Mouse (Mus musculus): ENCODE data around the gene Dcbld2.
A peak's percentile ranks its signal among the peaks of the same experiment; 100 is the strongest.

The Dcbld2 gene

GRCm38 (mm10) chr16:58408062-58408486 is at the start of gene Dcbld2:
Dcbld2 (plus strand) TSS chr16:58408443.
- DNase-seq (ENCODE audit: low read depth) = peak; percentile 90

DNA sequence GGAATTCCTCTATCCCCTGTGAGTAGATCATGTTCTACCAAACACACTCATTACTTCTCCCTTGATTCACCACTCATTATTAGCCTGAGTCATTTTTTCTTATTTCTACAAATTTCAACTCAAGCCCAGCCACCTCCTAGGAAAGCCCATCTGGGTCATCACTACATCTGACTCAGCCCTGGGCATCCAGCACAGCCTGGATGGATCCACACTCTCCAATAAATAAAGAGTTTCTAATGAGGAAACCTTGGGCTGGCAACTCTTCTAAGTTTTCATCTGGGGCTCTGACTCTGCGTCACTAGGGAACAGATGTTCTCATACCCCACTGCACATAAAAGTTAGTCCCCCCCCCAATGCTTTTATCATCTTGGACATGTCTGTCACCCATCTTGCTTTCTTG is 31.1 kb upstream of the Dcbld2 start:
- DNase-seq (ENCODE audit: low read depth) = no peak

- no peak for DNase-seq (ENCODE audit: low read depth)
Observed at GRCm38 (mm10) chr16:58377756-58378503, 30.3 kb upstream of the Dcbld2 start.

DNA sequence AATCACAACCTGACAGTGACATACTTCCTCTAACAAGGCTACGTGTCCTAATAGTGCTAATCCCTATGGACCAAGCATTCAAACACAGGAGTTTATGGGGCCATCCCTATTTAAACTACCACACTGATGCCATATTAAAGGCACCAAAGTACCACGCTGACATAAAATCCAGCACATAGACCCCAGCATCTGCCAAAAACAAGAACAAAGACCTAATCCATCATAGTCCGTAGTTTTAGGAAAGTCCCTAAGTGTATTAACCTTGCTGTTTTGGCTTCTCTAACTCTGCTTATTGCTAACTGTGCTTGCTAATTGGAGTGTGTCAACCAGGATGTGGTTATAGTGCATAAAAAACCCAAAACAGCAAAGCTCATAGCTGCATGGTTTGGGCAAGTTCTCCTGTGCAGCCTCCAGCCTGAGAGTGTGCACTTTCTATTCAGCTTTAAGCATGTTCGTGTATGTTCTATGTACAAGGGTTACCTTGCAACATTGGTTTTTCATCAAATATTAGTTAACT is 21.9 kb upstream of the Dcbld2 start:
- DNase-seq (ENCODE audit: low read depth) = no peak

GRCm38 (mm10) chr16:58389143-58389755 is 19.0 kb upstream of the Dcbld2 start:
- no peak for DNase-seq (ENCODE audit: low read depth)

DNA sequence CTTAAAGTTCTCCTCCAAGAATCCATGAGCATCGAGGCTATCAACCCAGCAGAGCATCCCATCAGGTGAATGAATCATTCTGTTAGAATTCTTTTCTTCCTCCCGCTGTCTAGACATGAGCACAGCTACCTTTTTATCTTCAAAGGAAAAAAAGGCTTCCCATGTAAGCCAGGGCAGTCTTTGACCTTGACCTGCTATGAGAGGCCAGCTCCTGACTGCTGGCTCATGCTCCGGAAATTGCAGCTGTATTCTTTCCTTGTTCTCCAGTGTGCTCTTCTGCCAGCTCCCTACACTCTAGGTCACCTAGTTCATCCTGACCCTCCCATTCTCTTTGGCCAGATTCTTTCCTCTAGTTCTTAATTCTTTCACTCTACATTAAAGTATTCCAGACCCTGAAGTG is 15.2 kb upstream of the Dcbld2 start:
- no peak for DNase-seq (ENCODE audit: low read depth)

- no peak for DNase-seq (ENCODE audit: low read depth)
Observed at GRCm38 (mm10) chr16:58394156-58394555, 14.1 kb upstream of the Dcbld2 start.

- DNase-seq (ENCODE audit: low read depth) = no peak
Observed at GRCm38 (mm10) chr16:58398604-58399003, 9.6 kb upstream of the Dcbld2 start.

DNA sequence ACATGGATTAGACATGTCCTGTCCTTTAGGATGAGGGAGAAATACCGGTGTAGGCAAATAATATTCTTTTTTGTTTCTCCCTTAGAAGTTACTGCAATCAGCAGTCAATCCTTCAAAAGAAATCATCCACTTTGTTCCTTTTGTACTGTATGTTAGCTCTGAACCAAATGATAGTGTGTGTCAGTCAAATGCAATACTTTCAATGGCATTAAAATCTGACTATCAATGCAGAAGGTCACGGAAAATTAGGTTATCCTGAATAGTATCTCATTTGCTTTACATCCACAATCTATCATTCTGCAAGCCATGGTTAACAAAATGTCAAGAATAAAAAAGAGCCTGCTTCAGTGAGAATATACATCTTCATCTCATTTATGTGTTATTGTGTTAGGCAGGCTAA is 7.2 kb upstream of the Dcbld2 start:
- DNase-seq (ENCODE audit: low read depth) = no peak

DNA sequence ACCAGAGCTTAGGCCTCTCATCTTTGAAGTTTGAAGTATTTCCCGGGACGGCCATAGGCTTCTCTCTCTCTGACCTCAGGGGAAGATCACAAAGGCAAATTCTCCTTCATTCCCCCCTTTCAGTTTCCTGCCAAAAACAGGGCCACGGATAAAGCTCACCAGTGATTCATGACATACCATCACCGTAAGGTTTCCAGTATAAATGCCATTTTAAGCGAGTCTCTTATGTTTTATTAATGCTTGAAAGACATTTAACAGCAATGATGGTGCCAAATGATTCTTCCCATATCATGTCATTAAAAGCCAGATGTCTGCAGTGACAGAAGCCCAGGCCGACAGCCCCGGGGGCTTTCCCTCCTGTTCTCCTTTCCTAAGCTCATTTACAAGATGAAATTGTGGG is 3.6 kb upstream of the Dcbld2 start:
- DNase-seq (ENCODE audit: low read depth) = no peak

GRCm38 (mm10) chr16:58405271-58405670 is 3.0 kb upstream of the Dcbld2 start:
- DNase-seq (ENCODE audit: low read depth) = no peak

- no peak for DNase-seq (ENCODE audit: low read depth)
Observed at GRCm38 (mm10) chr16:58408487-58409281, 441 bp downstream of the Dcbld2 start.

DNA sequence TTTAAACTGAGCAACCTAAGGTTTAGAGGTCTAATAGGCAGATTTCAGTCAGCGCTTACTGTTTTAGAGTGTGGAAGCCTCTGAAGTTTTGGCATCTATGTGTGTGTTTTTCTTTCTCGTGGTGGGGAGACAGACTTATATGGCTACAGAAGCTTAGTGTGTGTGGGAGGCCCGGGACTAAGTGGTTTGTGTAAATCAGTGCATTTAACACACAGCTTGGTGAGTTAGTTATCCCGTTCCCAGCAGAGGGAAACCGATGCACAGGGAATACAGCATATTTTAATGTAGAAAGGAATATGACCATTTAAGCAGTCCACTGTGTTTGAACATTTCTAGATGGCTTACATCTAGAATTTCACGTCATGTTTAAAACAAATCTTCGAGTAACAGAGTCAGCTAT is 1.6 kb downstream of the Dcbld2 start:
- DNase-seq (ENCODE audit: low read depth) = no peak

DNA sequence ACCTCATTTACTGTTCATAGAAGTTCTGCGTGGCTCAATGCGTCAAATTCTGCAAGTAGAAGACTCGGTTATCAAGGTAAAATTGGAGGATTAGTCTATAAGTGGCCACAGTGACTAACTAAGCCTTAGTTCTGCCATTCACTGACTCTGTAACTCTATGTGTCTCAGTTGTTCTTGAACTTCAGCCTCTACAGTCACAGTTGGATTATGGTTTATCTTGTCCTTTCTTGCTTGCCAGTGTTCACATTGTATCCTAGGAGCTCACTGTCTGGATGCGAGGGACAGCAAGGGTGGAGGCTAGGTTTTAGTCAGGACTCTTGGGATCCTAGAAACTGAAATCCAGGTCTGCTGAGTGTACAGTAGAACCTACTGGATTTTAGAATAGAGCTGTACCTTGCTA is 6.6 kb downstream of the Dcbld2 start:
- no peak for DNase-seq (ENCODE audit: low read depth)

DNA sequence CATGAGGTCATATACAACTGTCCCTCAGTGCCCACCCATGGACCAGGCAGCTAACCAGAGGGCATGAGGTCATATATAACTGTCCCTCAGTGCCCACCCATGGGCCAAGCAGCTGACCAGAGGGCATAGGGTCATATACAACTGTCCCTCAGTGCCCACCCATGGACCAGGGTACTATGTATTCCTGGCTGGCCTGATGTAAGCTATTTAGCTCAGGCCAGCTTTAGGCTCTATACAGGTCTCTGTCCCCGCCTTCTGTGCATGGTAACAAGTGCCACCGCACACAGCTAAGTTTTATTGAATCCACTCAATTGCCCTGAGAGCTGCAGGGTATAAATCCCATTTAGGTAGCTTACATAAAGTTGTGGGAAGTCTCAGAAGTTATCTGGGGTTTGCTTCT is 7.3 kb downstream of the Dcbld2 start:
- DNase-seq (ENCODE audit: low read depth) = no peak

GRCm38 (mm10) chr16:58421696-58422354 is 13.6 kb downstream of the Dcbld2 start:
- no peak for DNase-seq (ENCODE audit: low read depth)

GRCm38 (mm10) chr16:58430246-58430645 is 22.0 kb downstream of the Dcbld2 start:
- no peak for DNase-seq (ENCODE audit: low read depth)

GRCm38 (mm10) chr16:58432384-58432783 is 24.1 kb downstream of the Dcbld2 start:
- no peak for DNase-seq (ENCODE audit: low read depth)

- no peak for DNase-seq (ENCODE audit: low read depth)
Observed at GRCm38 (mm10) chr16:58444735-58445134, 36.5 kb downstream of the Dcbld2 start.

DNA sequence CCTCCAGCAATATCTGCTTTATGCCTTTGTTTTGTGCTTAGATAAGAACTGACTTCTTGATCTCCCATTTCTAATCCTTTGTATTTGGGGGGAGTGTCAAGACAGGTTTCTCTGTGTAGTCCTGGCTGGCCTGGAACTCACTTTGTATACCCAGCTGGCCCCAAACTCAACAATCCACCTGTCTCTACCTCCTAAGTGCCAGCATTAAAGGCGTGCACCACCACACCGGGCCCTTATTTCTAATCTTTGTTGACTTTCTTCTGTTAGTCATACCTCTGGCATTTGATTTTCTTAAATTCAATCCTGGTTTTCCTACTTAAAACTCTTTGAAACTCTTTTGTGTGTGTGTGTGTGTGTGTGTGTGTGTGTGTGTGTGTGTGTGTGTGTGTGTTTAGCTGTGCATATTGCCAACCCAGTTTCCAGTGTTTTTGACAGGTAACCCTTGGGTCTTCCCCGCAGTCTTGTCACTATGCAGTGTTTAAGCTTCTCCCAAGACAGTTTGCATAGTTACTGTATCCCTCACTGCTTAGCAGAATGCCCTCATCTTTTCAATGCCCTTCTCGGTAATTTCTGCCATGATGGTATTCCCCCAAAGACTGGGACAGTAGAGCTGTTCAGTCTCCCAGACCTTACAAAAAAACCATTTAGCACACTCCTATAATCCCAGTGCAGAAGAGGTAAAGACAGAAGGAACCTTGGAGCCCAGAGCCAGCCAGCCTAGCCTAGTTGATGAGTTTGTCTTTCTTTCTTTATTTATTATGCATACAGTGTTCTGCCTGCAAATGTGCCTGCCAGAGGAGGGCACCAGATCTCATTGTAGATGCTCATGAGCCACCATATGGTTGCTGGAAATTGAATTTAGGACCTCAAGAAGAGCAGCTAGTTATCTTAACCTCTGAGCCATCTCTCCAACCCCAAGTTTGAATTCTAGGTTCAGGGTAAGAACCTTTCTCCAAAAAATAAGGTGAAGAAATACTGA is 38.3 kb downstream of the Dcbld2 start:
- DNase-seq (ENCODE audit: low read depth) = no peak

DNA sequence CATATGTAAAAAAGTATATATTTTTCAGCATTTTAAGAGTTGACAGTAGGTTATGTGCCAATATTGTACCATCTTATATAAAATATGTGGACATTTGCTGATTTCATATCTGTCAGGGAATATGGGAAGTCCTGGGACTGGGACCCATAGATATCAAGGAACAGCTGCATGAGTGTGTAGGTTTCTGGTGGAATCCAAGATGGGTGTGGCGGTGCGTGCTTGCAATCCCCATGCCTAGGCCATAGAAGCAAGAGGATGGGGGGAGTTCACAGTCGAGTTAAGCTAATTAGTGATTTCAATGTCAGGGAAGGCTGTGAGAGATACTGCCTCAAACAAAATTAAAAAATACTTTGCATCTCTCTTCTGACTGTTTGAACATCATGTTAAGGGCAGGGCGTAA is 40.8 kb downstream of the Dcbld2 start:
- no peak for DNase-seq (ENCODE audit: low read depth)
